In genomic region chr7:6728263-6728931, GRCm38 (mm10) we compare ENCODE assay signal across 8 mouse cellular contexts. TPM values are rescaled to one million over a fixed set of nuclear protein-coding genes. Genes with fewer than 3 reads are reported as not detected.
A peak's percentile ranks its signal among the peaks of the same experiment; 100 is the strongest.
DNase-seq lines count a peak whose midpoint lies in the region; ATAC-seq and TF ChIP-seq lines count a peak whose summit lies in the region.

No protein-coding gene starts in this region.

- H3K4me3 ChIP-seq in hindbrain, embryonic 11.5 days (ENCODE audit: low read depth, low read length) = peak overlapping the region; percentile 55
- H3K4me3 ChIP-seq in lung, embryonic 14.5 days (ENCODE audit: low read depth, low read length) = peak overlapping the region; percentile 56

- peak overlapping the region; percentile 84 for H3K27ac ChIP-seq in hindbrain, embryonic 11.5 days (ENCODE audit: low read depth, low read length)
- peak overlapping the region; percentile 96 for H3K27ac ChIP-seq in lung, embryonic 14.5 days (ENCODE audit: low read depth)

- peak; percentile 87 for ATAC-seq in hindbrain, embryonic 11.5 days (ENCODE audit: low FRiP score)
- peak; percentile 81 for ATAC-seq in lung, embryonic 14.5 days (ENCODE audit: insufficient read depth)
- ATAC-seq in megakaryocyte progenitor cell, adult 5-6 weeks (replicated peaks; ENCODE audit: poor library complexity) = no peak

- peaks cover 11% of the 10 kb centered on the region; the same call in 1 of the 2 replicates for H3K9me3 ChIP-seq in hindbrain, embryonic 11.5 days (ENCODE audit: control insufficient read depth, low read length)
- peaks cover 38% of the 10 kb centered on the region for H3K9me3 ChIP-seq in lung, embryonic 14.5 days (ENCODE audit: low read depth, low read length)

- H3K36me3 ChIP-seq in hindbrain, embryonic 11.5 days (ENCODE audit: control insufficient read depth, insufficient read depth, low read length) = no peaks in the 10 kb centered on the region
- H3K36me3 ChIP-seq in lung, embryonic 14.5 days (ENCODE audit: insufficient read depth) = peaks cover 21% of the 10 kb centered on the region

- no peaks in the 10 kb centered on the region for H3K27me3 ChIP-seq in hindbrain, embryonic 11.5 days (ENCODE audit: control insufficient read depth, insufficient read depth, low read length)
- H3K27me3 ChIP-seq in lung, embryonic 14.5 days (ENCODE audit: insufficient read depth, low read length) = no peaks in the 10 kb centered on the region

- DNase-seq in adipocyte (ENCODE audit: low spot score) = peak; percentile 94
- peak; percentile 99 for DNase-seq in cerebellum, adult 9-11 months
- peak; percentile 89 to 95 for DNase-seq in frontal cortex, postnatal 10 days (ENCODE audit: low spot score in 2 of 2)
- DNase-seq in hindbrain, embryonic 11.5 days (ENCODE audit: low spot score) = peak; percentile 89
- DNase-seq in layer of hippocampus, adult 9-11 months = peak; percentile 99
- peak; percentile 96 for DNase-seq in lung, embryonic 14.5 days
- DNase-seq in retina, postnatal 1 day = peak; percentile 99

- H3K4me2 ChIP-seq in hindbrain, embryonic 11.5 days (replicated peaks; ENCODE audit: low read depth, low read length) = peak overlapping the region; percentile 34
- H3K4me2 ChIP-seq in lung, embryonic 14.5 days = peak overlapping the region; percentile 55

- H3K9ac ChIP-seq in hindbrain, embryonic 11.5 days (ENCODE audit: low read depth, low read length) = peak overlapping the region; percentile 58; the same call in 1 of the 2 replicates
- no peak overlapping the region for H3K9ac ChIP-seq in lung, embryonic 14.5 days

- no peak for TF ChIP-seq CTCF in lung, embryonic 14.5 days (IDR thresholded peaks at IDR 0.05; ENCODE audit: low read depth)

- 49% methylated on average over 19 of the region's 19 CpGs for WGBS in hindbrain, embryonic 11.5 days
- 45% methylated on average over 19 of the region's 19 CpGs for WGBS in lung, embryonic 14.5 days

- H3K4me1 ChIP-seq in hindbrain, embryonic 11.5 days (replicated peaks; ENCODE audit: control insufficient read depth, insufficient read depth, low read length) = no peaks in the 10 kb centered on the region
- H3K4me1 ChIP-seq in lung, embryonic 14.5 days (ENCODE audit: insufficient read depth) = no peaks in the 10 kb centered on the region

RNA-seq across cellular contexts. Expression of gene Peg3, which starts 1.8 kb away (rescaled TPM):
- 112 and 126 TPM in 2 replicates for polyA plus RNA-seq in hindbrain, embryonic 11.5 days (2014; fragmentation: Nextera tagmentation; extraction: Ambion mirVana)
- 173 and 179 TPM in 2 replicates for polyA plus RNA-seq in lung, embryonic 14.5 days (2014; fragmentation: Nextera tagmentation; extraction: Ambion mirVana)
- total RNA-seq in megakaryocyte progenitor cell, adult 5-6 weeks (2015) = not detected in 2 replicates
- not detected in 2 replicates for total RNA-seq in megakaryocyte progenitor cell, adult 5-6 weeks (2017)

RNA-seq across cellular contexts. Expression of gene Usp29, which starts 2.0 kb away (rescaled TPM):
- polyA plus RNA-seq in hindbrain, embryonic 11.5 days (2014; fragmentation: Nextera tagmentation; extraction: Ambion mirVana) = 12.4 and 15.1 TPM in 2 replicates
- 5.8 and 6.2 TPM in 2 replicates for polyA plus RNA-seq in lung, embryonic 14.5 days (2014; fragmentation: Nextera tagmentation; extraction: Ambion mirVana)
- not detected in 2 replicates for total RNA-seq in megakaryocyte progenitor cell, adult 5-6 weeks (2015)
- not detected in 2 replicates for total RNA-seq in megakaryocyte progenitor cell, adult 5-6 weeks (2017)

RNA-seq across cellular contexts. Expression of gene Zim1, which starts 32.1 kb away (rescaled TPM):
- 2.1 and 2.6 TPM in 2 replicates for polyA plus RNA-seq in hindbrain, embryonic 11.5 days (2014; fragmentation: Nextera tagmentation; extraction: Ambion mirVana)
- 3.2 and 3.6 TPM in 2 replicates for polyA plus RNA-seq in lung, embryonic 14.5 days (2014; fragmentation: Nextera tagmentation; extraction: Ambion mirVana)
- not detected in 2 replicates for total RNA-seq in megakaryocyte progenitor cell, adult 5-6 weeks (2015)
- not detected in 2 replicates for total RNA-seq in megakaryocyte progenitor cell, adult 5-6 weeks (2017)
